Mouse (Mus musculus): ENCODE results near the gene Srms.

Gene Srms

DNA sequence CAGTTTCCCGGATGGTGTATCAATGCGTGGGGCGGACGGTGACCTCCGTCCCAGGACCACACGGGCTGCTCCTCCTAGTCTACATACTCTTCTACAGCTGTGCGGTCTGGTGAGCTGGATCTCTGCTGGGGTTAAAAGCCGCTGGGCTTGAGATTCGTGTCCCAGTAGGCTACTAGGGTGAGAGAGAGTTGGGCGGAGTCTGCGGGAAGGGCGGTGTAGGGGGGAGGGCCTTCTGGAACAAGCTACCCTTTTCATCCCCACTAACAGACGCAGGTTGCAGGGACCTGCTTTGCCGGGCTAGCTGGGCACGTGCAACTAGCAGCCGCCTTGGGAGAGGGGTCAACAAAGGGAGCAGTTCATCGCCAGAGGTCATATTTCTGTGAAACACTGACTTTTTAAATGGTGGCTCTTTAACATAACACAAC is at the start of gene Srms:
Srms (minus strand) TSS at position 165 of the 425 bp plus-strand sequence.
- DNase-seq, result peak; percentile 45

DNA sequence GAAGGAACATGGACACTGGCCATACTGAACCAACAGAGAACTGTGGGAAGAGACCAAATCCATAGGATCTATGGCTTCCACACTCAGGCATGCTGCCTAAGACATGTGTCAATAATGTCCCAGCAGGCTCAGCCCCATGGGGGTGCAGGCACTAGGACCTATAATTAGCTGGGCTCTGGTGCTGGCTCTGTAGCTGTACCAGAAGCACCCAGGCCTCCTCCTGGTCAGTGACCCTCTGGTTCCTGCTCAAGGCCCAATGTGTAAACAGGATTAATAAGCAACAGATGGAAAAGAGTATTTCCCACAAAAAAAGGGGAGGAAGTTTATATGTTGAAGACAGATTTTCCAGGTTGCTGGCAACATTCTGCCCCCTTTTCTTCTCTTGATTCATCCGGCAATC is 40.3 kb upstream of the Srms start:
- no peak for DNase-seq

DNA sequence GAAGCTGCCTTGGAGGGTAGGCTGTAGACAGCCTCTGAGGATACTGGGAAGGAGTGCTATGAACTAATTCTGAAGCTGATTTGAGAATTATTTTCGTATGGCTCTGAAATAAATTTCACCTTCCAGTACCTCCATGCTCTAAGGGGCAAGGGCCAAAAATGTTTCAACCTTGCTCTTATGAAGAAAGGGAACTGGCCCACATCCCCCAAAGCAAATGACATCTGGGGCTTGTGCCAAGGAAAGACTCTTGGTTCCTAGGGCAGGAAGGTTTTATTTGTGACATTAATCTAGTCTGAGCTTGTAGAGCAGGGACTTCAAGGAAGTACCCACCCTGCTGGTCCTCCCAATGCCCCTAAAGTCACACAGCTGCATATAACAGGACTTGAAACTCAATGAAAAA is 38.9 kb upstream of the Srms start:
- DNase-seq, result no peak

DNA sequence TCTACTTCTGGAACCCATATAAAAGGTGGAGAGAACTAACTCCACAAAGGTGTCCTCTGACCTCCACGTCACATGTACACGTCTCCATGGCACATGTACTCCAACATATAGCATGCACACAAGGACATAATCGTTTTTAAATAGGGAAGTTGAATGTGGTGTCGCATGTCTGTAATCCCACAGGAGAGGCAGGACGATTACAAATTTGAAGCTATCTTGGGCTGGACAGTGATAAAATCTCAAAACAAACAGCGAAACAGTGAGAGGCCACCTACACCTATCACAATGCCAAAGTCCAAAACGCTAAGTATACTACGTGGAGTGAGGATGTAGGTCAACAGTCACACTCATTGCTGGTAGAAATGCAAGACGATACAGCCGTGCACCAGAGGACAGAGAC is 36.2 kb upstream of the Srms start:
- no peak for DNase-seq

DNA sequence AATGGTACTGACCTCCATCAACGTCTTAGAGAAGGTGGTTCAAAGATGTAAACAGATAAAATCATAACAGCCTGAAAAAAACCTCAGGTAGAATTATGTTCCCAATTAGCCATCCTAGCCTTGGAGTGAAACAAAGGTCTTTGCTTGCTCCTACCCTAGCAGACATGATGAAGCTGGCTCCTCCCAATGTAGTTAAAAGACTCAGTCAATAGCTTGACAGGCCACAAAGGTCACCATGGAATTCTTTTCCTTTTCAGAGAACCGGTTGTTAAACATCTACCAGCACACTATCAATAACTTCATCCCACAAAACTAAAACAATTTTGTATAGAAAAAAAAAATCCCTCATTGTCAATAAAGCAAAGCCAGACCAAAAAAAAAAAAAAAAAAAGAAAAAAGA is 32.0 kb upstream of the Srms start:
- DNase-seq, result no peak

DNA sequence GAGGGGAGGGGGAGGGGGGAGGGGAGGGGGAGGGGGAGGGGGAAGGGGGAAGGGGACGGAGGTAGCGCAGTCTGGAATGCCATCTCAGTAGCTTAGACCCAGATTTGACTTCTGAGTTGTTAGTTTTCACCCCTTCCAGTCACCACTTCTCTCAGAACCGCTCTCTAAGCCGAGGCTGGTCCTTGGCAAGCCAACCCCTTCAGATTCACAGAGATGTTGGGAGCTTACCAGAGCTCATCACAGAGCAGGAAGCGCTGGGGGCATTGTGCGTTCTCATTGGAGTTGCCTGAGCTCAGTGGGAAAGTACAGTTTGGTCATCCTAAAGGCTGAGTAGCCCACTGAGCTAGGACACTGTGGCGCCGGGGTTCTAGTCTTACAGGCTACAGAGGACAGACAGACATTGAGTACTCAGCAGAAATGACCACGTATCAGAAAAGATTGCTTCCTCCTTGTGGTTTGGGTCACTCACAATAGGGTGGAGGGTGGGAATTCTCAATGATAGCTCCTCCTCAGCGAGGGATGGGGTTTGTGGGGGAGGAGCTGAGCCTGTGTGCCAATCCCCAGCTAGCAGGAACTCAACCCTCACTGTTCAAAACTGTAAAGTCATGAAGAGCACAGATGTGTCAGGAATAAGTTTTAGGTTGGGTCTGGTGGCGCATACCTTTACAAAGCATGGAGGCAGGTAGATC is 30.9 kb upstream of the Srms start:
- DNase-seq, result peak; percentile 30

DNA sequence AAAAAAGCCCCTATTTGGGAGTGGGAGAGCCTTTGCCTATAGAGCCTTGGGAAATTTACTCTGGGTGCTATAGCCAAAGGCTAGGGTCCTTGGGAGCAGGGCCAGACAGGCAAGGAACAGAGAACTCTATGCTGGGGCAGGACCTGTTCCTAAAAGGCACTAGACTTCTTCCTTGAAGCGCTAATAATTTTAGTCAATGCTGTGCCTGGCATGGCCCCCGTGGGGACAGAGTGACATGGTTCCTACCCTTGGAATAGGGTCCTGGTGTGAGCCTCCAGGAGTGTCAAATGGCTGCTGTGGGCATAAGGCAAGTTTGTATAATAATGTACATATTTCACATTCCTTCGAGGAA is 29.3 kb upstream of the Srms start:
- DNase-seq, result no peak

DNA sequence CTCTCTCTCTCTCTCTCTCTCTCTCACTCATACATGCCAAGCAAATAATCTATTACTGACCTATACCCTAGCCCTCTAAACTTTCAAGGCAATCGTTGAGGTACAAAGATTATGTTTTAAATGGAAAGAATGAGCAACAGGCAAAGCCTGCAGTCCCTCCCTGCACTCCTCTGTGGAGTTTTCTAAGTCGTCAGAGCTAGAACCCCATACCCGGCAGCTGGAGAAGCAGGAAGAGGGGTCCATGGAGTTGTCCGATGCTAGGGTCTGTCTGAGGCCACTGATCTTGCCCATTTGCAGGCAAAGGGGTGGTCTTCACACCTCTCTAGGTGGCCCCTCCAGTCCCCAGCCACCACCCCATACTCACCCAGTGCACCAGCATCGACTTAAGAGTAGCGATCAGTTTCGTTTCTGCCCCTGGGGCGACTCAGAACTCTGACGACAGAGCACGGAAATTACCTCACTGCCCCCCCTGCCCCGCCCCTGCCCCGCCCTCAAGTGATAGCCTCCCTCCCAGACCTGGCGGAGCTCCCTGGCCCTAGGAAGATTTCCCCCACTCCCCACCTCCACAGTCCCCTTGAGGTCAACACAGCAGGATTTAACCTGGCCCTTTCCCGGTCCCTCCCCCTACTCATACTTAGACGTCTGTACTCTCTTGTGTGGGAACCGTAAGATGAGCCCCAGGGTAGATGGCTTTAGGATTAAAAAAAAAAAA is 28.8 kb upstream of the Srms start, which contains the start of gene Helz2:
Helz2 (minus strand) TSS at position 426 of the 712 bp plus-strand sequence.
- DNase-seq, result peak; percentile 71

DNA sequence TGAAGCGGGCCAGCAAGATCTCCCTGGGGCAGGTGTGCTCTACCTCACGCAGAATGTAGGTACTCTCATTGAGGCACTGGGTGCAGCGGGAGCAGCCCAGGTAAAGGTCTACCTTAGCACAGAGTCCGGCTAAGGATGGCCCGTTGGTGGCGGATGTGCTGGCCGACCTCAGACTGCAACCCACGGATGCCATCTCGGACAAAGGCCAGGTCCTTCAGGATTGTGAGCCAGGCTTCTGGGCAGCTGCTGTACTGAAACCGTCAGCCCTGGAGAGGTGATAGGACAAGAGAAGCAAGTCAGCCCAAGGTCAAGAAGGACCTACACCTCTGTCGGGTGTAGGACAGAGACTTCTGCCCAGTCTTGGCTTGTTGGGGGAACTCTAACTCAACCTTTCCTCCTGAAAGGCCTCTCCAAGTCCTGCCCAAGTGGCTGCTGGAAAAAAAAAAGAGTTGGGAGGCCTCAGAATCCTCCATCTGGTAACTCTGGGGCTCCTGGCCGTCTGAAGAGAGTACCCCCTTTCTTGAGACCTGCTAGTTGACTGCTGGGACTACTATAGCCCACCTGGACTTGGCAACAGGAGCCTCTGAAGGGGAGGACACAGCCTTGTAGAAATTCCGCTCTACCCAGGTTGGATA is 27.9 kb upstream of the Srms start:
- DNase-seq, result no peak

DNA sequence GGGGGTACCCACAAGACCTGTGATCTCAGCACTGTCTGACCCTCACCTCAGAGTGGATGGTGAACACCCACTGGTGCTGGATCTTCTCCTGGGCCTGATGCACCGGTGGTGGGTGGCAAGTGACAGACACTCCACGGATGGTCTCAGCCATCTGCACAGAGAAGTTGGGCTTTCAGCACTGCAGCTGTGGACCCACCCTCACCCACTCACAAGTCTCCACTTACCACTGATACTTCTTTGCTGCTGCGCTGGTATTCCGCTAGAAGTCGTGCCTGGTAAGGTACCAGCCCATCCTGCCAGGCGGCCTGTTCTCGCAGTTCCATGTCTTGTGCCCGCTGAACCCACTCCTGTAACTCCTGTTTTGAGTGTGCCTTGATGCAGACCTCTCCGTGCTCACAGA is 26.3 kb upstream of the Srms start:
- DNase-seq, result no peak

DNA sequence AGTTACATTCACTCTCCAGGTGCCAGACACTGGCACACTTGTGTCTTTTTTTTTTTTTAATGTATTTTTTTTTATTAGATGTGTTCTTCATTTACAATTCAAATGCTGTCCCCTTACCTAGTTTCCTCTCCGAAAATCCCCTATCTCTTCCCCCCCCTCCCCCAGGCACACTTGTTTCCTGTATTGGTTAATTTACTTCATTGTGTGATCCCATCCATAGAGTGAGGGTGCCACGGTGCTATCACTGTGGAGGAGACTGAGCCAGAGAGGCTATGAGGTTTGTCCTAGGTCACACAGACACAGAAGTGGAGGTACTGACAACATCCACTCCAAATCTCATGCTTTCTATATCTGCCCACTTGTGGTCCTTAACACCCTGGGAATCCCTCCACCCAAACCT is 25.9 kb upstream of the Srms start:
- DNase-seq, result no peak

DNA sequence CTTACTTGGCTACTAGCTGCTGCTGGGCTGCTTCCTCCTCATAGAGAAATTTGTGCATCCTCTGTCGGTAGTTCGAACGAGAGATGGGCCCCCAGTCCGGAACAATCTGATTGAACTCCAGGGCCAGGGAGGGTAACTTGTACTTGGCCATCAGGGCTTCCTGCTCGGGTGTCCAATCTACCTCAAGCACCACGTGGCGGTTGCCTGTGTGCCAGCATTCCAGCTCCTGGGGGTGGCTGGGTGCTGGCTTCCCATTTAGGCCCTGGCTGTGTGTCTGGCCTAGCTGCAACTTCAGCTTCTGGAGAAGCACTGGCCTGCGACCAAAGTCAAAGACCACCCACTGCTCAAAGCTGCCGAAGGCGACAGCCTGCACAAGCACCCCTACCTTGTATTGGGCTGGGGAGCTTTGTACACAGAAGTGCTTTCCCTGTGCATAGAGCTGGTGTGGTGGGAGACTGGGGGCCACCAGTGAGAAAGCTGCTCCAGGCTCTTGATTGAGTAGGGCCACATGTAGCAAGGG is 25.2 kb upstream of the Srms start:
- DNase-seq, result no peak

DNA sequence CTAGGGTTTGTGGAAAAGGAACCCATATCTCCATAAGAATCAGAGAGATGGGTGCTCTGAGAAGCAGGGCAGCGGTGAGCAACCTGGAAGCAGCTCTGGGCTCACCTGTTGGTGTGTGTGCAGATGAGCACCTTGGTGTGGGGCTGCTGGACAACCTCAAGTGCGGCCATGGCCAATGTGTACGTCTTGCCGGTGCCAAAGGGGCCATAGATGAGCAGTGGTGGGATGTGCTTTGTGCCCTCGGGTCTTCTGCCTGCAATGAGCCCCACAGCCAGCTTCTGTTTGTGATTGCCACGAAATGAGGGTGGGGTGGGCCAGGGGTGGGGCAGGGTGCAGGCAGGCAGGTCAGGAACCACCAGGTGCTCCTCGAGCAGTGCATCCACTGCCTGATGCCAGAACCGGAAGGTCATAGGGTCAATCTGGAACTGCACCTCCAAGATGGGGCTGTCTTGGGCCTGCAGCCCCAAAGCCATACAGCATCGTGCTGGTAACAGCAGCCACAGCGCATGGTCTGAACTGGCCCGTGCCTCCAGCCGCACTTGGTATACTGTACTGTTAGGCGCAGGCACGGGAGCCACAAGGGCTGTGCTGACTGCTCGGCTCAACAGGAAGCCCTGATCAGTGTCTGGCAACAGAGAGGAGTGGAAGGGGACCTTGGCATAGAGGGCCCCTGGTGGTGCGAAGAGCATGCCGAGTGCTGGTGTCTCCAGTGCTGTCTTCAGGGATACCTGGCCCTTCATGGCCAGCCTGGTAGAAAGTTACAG is 24.4 kb upstream of the Srms start:
- DNase-seq, result no peak

DNA sequence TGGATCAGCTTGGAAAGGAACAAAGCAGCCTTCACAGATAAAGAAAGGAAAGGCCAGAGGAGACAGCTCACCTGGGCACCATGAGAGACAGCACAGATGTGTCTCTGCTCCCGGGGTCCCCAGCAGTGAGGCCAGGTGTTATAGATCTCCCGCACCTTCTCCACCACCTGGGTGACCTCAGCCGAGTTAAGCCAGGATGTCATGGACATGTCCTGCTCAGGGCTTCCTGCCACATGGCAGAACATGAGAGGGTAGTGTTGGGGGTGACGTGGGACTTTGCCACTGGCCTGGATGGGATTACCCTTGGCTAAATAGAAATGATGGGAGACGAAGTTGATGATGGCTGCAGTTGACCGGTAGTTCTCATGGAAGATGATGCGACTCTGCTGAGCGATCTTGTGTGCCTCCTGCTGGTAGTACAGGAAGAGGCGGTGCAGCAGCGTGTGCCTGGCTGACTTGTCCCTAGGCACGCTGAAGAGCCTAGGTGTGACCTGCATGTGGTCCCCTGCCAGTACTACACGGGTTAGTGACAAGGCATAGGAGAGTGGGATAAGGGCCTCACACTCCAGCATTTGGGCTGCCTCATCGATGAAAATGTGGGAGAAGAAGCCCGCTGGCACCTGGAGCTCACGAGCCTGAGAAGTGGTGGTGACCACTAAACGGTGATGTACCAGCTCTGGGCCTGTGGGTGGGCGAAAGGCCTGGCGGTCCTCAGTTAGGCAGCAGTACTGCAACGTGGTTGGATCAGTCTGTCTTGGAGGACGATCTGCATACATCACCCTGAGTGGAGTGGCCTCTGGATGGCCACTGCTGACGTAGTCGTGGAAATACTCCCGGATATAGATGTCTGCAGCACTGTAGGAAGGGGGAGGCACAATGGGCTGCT is 22.9 kb upstream of the Srms start:
- no peak for DNase-seq

DNA sequence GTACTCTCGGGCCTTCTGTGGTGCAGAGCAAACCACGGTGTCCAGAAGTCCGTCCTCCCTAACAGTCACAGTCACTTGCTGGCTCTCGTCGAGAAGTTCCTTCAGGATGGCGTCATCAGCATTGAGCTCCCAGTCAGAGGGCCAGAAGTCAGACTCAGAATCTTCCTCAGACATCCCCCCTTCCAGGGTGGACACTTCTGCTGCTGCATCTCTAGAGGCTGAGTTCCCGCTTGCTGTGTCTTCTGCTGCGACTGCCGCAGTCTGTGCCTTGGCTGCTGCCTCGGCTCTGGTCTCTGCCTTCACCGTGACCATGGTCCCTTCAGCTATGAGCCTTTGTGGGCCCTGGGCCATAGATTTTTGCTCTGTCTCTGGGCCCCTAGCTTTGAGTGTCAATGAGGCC is 21.7 kb upstream of the Srms start:
- DNase-seq, result no peak

DNA sequence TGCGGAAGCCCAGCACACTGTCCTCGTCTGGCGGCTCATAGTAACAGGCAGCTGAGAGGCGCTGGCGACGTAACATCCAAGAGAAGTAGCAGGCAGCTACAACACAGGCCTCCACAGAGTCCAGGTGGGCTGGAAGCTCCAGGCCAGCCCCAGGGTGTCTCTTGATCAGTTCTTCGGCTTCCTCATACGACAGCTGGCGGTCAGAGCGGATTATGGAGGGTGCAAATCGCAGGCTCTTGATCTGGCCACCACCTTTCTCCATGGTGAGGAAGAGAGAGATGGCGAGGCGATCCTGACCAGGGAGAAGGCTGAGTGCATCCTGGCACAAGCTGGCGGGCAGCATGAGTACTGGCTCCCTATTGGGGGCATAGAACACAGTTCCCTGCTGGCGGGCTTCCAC is 20.5 kb upstream of the Srms start:
- no peak for DNase-seq

DNA sequence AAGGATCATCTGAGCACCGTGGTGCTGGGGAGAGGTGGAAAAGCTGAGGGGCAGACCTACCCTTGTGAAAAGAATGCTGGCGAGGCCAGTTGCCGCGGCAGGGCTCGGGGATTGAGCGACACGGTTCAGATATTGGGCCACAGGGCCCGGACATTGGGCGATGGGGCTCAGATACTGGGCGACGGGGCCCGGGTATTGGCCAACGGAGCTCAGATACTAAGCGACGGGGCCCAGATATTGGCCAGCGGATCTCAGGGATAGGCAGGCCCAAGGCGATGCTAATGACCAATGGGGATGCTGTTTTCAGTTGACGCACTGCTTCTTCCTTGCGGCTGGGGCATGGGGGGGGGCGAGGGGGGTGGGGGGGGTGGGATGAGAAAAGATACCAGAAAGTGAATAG is 18.2 kb upstream of the Srms start:
- DNase-seq, result no peak

DNA sequence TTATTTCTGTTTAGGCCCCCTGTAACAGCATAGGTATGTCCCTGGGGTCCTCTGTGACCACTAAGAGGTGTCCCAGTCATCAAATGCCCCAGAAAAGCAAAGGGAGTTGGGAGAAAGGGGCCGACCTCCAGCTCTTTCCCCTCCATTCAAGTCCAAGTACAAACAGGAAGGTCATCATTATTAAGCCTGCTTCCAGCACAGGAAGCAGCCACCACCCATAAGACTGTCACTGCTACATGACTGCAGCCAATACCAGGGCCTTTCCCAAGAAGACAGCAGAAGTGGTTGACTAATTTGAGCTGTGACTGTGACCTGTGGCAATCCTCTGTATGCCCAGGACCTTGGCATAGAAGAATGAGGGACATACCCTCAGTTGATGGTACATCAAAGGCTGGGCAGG is 15.3 kb upstream of the Srms start:
- no peak for DNase-seq

DNA sequence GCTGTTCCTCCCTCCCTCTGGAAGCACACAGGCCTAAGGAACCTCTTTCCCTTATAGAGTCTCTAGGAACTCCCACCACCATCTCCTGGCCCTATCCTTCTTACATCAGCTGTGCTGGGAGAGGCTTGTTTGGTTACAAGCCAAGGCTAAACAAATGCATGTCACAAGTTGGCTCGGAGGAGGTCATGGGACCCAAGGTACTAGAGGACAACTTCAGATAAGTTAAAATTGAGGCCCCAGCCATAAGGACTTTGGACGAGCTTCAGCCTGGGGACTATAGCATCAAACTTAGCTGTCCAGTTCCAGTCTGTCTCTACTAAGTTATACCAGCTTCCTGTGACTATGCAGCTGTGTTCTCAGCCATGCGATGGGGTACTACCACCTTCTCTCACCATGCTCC is 14.1 kb upstream of the Srms start:
- DNase-seq, result no peak

DNA sequence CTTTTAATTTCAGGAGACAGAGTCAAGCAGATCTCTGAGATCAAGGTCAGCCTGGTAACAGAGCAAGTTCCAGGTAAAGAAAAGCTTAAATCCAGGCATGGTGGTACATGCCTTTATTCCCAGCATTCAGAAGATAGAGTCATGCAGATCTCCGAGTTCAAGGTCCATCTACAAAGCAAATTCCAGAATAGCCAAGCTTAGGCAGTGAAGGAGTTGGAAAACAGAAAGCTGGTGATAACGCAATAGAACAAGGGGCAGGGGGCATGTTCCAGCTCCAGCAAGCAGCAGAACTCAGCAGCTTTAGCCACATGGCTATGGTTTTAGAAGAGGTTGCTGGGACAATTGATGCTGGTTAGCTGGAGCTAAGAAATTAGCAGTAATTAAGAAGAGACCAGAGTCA is 12.0 kb upstream of the Srms start:
- no peak for DNase-seq

DNA sequence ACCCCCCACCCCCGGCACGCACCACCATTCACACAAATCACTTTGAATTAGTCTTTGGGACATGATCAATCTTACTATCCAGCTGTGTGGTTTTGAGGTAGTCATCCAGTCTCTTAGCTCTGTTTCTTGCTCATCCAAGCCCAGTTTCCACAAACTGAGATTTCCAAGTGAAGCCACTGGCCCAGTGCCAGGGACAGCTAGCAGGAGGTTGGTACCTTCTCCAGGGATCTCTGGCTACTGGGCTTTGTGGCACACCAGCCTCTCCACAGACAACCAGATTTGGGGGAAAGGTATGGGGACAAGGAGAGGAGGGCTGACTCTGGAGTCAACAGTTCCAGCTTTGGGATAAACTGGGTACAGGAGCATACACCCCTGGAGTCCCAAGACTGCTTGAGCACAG is 7.4 kb upstream of the Srms start:
- no peak for DNase-seq

DNA sequence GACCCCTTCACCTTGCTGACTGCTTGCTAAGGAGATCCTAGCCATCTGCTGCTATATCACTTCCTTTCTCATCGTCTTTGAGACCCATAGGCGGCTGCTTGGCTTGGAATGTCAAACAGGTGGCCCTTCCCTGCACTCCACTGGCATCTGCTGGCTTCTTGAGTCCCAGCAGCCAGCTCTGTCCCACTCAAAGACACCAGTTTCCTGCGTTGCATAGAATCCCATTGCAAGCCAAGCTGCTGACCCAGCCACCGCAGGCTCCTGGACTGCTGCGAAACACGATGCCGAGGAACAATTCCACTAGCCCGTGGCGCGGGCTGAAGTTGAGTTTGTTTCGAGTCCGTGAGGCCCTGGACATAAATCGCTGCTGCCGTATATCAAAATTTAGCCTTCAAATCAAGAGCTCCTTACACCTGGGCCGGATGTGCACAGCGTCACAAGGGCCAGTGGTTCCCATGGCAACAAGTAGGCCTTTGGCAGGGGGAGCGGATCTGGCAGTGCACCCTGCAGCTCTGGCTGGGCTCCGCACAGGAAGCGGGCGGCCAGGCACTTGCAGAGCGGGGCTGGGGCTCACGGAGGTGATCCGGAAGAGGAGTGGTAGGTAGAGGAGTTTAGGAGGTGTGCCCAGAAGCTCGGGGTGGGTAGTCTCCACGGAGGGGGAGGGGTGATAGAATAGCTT is 6.7 kb upstream of the Srms start, which contains the start of gene Fndc11:
Fndc11 (plus strand) TSS at position 476 of the 679 bp plus-strand sequence.
- peak; percentile 92 for DNase-seq

All from thymus, postnatal 25 days (tissue).